Mouse (Mus musculus) megakaryocyte, embryonic 14.5 days (primary cell): ENCODE data around the gene Phf6.

Source experiments
- FLI1 ChIP-seq: IDR thresholded peaks from 2 replicates; pipeline ENCODE4 v1.6.1; 2012; ENCODE audit warnings: low read length, inconsistent platforms, mixed read lengths
- GATA1 ChIP-seq: IDR thresholded peaks from 3 replicates; pipeline ENCODE4 v1.6.1; 2012; ENCODE audit warnings: mixed read lengths, low read length, inconsistent platforms, borderline replicate concordance

DNA sequence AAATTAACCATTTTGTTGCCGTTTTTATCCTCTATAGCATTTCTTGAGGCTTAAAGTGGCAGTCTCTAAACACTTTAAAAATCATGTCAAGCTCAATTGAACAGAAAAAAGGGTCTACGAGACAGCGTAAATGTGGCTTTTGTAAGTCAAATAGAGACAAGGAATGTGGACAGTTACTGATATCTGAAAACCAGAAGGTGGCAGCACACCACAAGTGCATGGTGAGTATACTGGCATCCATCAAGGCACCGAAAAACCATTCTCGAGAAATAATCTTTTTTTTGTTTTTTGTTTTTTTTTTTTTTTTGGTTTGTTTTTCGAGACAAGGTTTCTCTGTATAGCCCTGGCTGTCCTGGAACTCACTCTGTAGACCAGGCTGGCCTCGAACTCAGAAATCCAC, 4.5 kb downstream of the Phf6 start:
- TF ChIP-seq GATA1 (no peak), FLI1 (no peak)
